Mouse (Mus musculus): ENCODE results near the gene Mageb5. TPM values are rescaled to one million over a fixed set of nuclear protein-coding genes. Genes with fewer than 3 reads are reported as not detected.
"Not testable (repeated sequence)": the region's sequence is repeated elsewhere in the genome, so short reads cannot be mapped to it uniquely, and the experiment has no call there.

Mageb5 gene
- polyA plus RNA-seq (2016; fragmentation: Nextera tagmentation; extraction: Ambion mirVana) = not detected in 2 replicates

DNA sequence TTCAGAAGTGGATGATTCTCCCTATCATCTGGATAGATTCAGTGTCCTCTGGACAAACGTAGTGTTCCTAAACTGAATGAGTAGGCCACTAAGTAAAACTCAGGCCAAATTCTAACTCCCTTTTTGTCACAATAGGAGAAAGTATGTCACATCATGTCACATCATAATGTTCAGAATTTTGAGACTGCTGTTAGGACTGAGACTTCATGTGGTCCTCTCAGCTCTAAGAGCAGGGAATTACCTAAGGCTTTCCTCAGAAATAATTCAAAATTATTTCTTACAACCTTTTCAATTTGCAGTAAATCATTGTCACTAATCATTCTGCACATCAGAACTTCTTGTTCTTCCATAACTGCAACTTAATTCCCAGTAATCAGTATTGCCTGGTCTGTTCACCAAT lies at the start of gene Mageb5:
Gene Mageb5 (minus strand): TSS at position 101 of the 400 bp plus-strand sequence.
- not testable (repeated sequence) for H3K27ac ChIP-seq; H3K4me3 ChIP-seq; H3K36me3 ChIP-seq; ATAC-seq (ENCODE audit: low FRiP score); H3K9ac ChIP-seq; H3K27me3 ChIP-seq; H3K4me2 ChIP-seq (replicated peaks); H3K4me1 ChIP-seq; H3K9me3 ChIP-seq (replicated peaks)
- WGBS = 84% methylated on average over 1 of the region's 1 CpGs

DNA sequence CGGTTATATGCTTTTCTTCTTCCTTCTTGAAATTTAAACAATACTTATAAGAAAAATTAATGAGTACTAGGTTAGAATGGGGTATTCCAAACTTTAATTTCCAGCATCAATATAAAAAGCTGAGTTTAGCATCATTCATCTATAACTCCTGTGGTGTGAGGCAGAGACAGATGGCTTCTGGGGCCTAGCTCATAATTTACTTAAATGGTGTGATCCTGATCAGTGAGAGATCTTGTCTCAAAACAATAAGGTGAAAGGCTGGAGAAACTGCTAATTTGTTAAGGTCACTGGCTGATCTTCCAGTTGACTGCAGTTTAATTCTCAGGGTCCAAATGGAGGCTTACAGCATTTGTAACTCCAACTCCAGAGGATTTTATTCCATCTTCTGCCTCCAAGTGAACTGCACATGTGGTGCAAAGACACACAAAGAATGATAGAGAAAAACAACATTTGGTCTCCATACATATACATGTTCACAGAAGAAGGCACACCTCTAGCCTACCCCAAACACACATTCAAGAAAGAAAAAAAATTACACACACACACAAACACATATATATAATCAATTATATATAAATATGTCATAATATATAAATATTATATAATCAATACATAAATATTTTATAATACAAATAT lies 23.1 kb downstream of the Mageb5 start:
- not testable (repeated sequence) for H3K27ac ChIP-seq; H3K4me2 ChIP-seq (replicated peaks); H3K4me3 ChIP-seq; H3K9ac ChIP-seq; ATAC-seq (ENCODE audit: low FRiP score); H3K27me3 ChIP-seq; H3K4me1 ChIP-seq; H3K9me3 ChIP-seq (replicated peaks); H3K36me3 ChIP-seq
- no CpG with 5 or more reads among the region's 1 CpGs for WGBS

Other genes starting within 250 kb of the Mageb5 start
- gene 1700084M14Rik, start 207.1 kb downstream of the Mageb5 start, polyA plus RNA-seq (2016; fragmentation: Nextera tagmentation; extraction: Ambion mirVana) = not detected in 2 replicates
- gene Gm14781, start 150.8 kb downstream of the Mageb5 start, polyA plus RNA-seq (2016; fragmentation: Nextera tagmentation; extraction: Ambion mirVana) = not detected in 2 replicates
- gene Mageb1, start 233.3 kb upstream of the Mageb5 start, polyA plus RNA-seq (2016; fragmentation: Nextera tagmentation; extraction: Ambion mirVana) = not detected in 2 replicates